Mouse (Mus musculus): ENCODE measurements around the gene Ago1. TPM values are rescaled to one million over a fixed set of nuclear protein-coding genes. Genes with fewer than 3 reads are reported as not detected.

Gene Ago1
- 32.0 and 35.6 TPM in 2 replicates for polyA plus RNA-seq (2012; rRNA removed)

- DNase-seq (ENCODE audit: extremely low spot score in 1 of 2, low spot score in 1 of 2) = peak; percentile 84 to 97
Measured at GRCm38 (mm10) chr4:126468285-126468901, at the start of gene Ago1. Ago1 (minus strand) TSS chr4:126468583.

GRCm38 (mm10) chr4:126512308-126513066 lies 44.1 kb upstream of the Ago1 start:
- DNase-seq (ENCODE audit: extremely low spot score in 1 of 2, low spot score in 1 of 2) = no peak

DNA sequence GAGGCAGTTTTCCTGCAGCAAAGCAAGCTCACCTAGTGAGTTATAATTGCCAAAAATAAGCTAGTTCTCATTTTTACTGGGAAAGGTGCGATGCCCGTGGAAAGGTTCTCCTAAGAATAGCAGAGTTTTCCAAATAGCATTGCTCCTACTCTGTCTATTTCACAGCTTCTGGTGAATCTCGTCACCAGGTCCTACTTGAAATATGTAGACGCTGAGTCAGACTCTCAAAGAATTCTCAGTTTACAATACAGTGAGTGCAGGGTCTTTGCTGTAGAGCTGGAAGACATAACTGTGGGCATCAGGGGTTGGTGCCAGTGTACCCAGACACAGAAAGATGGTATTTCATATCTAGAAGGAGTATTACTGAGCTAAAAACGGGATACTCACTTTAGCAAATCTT lies 42.6 kb upstream of the Ago1 start:
- no peak for DNase-seq (ENCODE audit: extremely low spot score in 1 of 2, low spot score in 1 of 2)

- no peak for DNase-seq (ENCODE audit: extremely low spot score in 1 of 2, low spot score in 1 of 2)
Measured at GRCm38 (mm10) chr4:126509072-126509471, 40.7 kb upstream of the Ago1 start.

GRCm38 (mm10) chr4:126508110-126508899 lies 39.9 kb upstream of the Ago1 start:
- no peak for DNase-seq (ENCODE audit: extremely low spot score in 1 of 2, low spot score in 1 of 2)

- no peak for DNase-seq (ENCODE audit: extremely low spot score in 1 of 2, low spot score in 1 of 2)
Measured at GRCm38 (mm10) chr4:126502977-126503309, 34.6 kb upstream of the Ago1 start.

GRCm38 (mm10) chr4:126502141-126502976 lies 34.0 kb upstream of the Ago1 start:
- DNase-seq (ENCODE audit: extremely low spot score in 1 of 2, low spot score in 1 of 2) = no peak

DNA sequence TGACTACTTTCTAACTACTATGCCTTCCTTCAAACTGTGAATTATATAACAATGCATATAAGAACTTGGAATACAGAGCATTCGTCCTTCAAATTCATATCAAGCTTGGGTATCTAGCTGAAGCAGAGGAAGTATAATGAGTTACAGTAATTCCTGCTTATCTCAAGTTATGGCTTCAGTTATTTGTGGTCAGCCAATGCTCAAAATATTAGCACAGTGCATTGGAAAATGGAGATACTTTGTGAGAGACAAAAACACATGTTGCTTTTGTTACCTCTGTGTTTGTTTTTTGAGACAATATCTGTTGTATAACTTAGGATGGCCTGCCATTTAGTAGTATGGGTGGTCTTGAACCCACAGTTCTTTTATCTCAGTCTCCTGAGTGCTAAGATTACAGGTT lies 30.2 kb upstream of the Ago1 start:
- DNase-seq (ENCODE audit: extremely low spot score in 1 of 2, low spot score in 1 of 2) = no peak

DNA sequence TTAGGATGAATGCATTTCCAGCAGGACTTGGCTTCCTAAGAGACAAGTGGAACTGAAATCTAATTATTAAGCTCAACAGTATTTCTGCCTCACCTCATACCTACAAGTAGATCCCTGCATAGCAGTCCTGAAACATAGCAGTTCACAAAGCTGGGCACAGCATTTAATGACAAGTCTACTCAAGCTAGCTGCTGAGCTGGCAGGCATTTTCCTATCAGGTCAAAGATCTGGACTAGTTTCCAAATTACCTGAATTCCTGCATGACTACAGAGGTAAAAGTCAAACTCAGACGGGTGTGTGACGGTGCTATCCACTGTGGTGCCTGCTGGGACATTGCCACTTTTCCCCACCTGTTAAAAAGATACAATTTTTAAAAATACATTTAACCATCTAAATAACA lies 28.6 kb upstream of the Ago1 start:
- DNase-seq (ENCODE audit: extremely low spot score in 1 of 2, low spot score in 1 of 2) = no peak

- no peak for DNase-seq (ENCODE audit: extremely low spot score in 1 of 2, low spot score in 1 of 2)
Measured at GRCm38 (mm10) chr4:126495942-126496790, 27.8 kb upstream of the Ago1 start.

GRCm38 (mm10) chr4:126495453-126495852 lies 27.1 kb upstream of the Ago1 start:
- DNase-seq (ENCODE audit: extremely low spot score in 1 of 2, low spot score in 1 of 2) = no peak

DNA sequence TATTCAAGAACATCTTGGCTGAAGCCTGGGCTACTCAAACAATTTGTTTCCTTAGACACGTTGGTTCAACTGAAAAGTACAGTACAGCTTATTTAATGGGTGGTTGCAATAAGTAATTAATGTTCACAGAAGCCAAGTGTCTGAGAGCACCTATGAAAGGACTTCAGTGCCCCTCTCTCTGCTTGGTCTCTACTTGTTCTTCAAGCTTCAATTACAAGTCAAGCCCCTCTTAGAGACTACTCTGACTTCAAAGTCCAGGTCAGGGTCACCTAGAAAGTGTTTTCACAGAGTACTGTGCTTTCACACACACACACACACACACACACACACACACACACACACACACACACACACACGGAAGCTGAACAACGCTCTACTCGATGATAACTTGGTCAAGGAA lies 25.0 kb upstream of the Ago1 start:
- DNase-seq (ENCODE audit: extremely low spot score in 1 of 2, low spot score in 1 of 2) = no peak

DNA sequence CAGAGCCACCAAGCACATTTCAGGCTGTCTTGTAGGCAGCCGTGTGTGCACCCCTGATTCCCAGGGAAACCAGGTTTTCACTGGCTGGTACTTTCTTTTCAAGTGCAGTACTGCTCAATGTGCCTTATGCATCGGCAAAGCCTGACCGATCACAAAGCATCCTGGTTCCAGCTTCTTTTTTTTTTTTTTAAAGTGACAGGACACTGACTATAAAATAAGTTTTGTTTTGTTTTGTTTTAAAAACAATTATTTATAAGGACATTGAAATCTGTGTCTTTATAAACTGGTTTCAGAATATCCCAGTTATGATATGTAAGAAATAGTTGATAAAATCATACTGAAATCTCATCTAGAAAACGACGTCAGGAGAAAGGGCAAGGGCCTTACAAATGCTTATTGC lies 23.6 kb upstream of the Ago1 start:
- no peak for DNase-seq (ENCODE audit: extremely low spot score in 1 of 2, low spot score in 1 of 2)

GRCm38 (mm10) chr4:126490726-126491125 lies 22.3 kb upstream of the Ago1 start:
- no peak for DNase-seq (ENCODE audit: extremely low spot score in 1 of 2, low spot score in 1 of 2)

- no peak for DNase-seq (ENCODE audit: extremely low spot score in 1 of 2, low spot score in 1 of 2)
Measured at GRCm38 (mm10) chr4:126489811-126490210, 21.4 kb upstream of the Ago1 start.

DNA sequence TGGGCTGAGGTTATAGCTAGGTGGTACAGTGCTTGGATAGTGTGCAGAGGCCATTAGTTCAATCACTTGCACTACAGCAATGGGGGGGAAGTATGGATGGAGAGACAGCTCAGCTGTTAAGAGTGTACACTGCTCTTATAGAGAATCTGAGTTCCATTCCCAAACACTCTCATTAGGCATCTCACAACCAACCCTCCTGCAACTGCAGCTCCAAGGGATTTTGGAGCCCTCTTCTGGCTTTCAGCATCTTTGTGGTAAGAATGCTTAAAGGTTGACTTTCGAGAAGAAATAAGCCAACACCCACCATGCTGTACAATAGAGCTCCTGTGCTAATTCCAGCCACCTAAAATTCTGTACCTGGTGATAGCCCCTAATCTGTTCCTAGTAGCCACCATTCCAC lies 17.8 kb upstream of the Ago1 start:
- DNase-seq (ENCODE audit: extremely low spot score in 1 of 2, low spot score in 1 of 2) = peak in 1 of 2 experiments; percentile 28

- no peak for DNase-seq (ENCODE audit: extremely low spot score in 1 of 2, low spot score in 1 of 2)
Measured at GRCm38 (mm10) chr4:126485065-126485464, 16.7 kb upstream of the Ago1 start.

DNA sequence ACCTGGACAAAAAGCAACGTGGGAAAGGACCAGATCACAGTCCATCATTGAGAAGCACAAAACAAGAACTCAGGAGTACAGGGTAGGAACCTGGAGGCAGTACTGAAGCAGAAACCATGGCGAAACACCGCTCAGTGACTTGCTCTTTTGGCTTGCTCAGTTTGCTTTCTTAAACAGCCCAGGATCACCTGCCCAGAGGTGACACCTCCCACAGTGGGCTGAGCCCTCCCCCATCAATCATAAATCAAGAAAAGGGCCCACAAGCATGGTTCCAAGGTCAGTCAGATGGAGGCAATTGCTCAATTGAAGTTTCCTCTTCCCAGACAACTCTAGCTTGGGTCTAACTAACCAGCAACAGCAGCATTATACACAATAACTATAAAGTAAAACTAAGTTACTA lies 15.5 kb upstream of the Ago1 start:
- DNase-seq (ENCODE audit: extremely low spot score in 1 of 2, low spot score in 1 of 2) = no peak

GRCm38 (mm10) chr4:126482951-126483350 lies 14.6 kb upstream of the Ago1 start:
- DNase-seq (ENCODE audit: extremely low spot score in 1 of 2, low spot score in 1 of 2) = no peak

DNA sequence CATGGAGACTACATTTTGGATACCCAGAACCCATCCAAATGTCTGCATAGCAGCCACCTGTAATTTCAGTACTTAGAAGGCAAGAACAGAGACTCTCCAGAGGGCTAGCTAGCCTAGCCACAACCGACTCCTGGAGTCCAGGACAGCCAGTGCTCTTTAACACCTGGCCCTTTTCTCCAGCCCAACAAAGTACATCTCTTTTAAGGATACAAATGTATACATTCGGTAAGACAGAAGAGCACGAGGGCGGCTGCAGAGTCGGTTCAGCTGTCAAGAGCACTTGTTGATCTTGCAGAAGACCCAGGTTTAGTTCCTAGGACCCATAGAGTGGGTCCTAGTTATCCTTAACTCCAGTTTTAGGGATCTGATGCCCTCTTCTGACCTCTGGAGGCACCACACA lies 13.1 kb upstream of the Ago1 start:
- no peak for DNase-seq (ENCODE audit: extremely low spot score in 1 of 2, low spot score in 1 of 2)

All from frontal cortex, adult 2 months (tissue).